Comparison of ENCODE assay signal across 6 mouse cellular contexts in the genomic region with DNA sequence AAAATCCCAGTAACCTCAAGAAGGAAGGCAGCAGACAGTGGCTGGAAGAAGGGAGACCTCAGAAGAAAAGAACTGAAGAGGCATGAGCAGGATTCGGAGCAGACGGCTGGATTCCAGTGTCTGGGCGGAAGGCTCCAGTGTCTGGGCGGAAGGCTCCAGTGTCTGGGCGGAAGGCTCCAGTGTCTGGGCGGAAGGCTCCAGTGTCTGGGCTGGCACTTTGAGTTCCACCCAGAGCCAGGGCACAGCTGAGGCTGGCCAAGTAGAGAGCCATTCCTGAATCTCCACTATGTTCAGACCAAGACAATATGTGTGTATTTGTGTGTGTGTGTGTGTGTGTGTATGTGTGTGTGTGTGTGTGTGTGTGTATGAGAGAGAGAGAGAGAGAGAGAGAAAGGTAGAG.
DNase-seq lines count a peak whose midpoint lies in the region; ATAC-seq and TF ChIP-seq lines count a peak whose summit lies in the region.
"Not testable (repeated sequence)": the region's sequence is repeated elsewhere in the genome, so short reads cannot be mapped to it uniquely, and the experiment has no call there.

No protein-coding gene starts in this region.

- DNase-seq in ES-CJ7 (ENCODE audit: low read depth, low spot score) (peak; percentile 8), ZHBTc4 (ENCODE audit: low read depth, low spot score) (peak; percentile 24)
- DNase-seq in embryonic facial prominence, embryonic 14.5 days (ENCODE audit: low spot score): not testable (repeated sequence)
- peak; percentile 28 for DNase-seq in gastrocnemius, adult 2 months
- peak; percentile 41 for DNase-seq in left cerebral cortex, postnatal 4 days

- not testable (repeated sequence) for H3K27ac ChIP-seq in embryonic facial prominence, embryonic 14.5 days (replicated peaks; ENCODE audit: low read depth, low read length); forebrain, embryonic 15.5 days (replicated peaks)
- H3K27ac ChIP-seq in gastrocnemius, adult 2 months: peak overlapping the region; percentile 58

- not testable (repeated sequence) for H3K36me3 ChIP-seq in embryonic facial prominence, embryonic 14.5 days (ENCODE audit: control insufficient read depth, insufficient read depth, low read length); forebrain, embryonic 15.5 days

- H3K4me3 ChIP-seq in embryonic facial prominence, embryonic 14.5 days (ENCODE audit: low read depth, low read length): not testable (repeated sequence)
- H3K4me3 ChIP-seq in forebrain, embryonic 15.5 days: peak overlapping the region; percentile 25; the same call in 1 of the 2 replicates
- H3K4me3 ChIP-seq in gastrocnemius, adult 2 months: peak overlapping the region; percentile 63

- H3K27me3 ChIP-seq in embryonic facial prominence, embryonic 14.5 days (replicated peaks; ENCODE audit: control insufficient read depth, insufficient read depth, low read length); forebrain, embryonic 15.5 days: not testable (repeated sequence)

- WGBS in embryonic facial prominence, embryonic 14.5 days: 67% methylated on average over 6 of the region's 6 CpGs
- 84% methylated on average over 6 of the region's 6 CpGs for WGBS in forebrain, embryonic 15.5 days

- intact Hi-C loops in gastrocnemius, adult 2 months (cut with DNase I); left cerebral cortex, postnatal 4 days (cut with DNase I): not testable (repeated sequence)

- H3K9ac ChIP-seq in embryonic facial prominence, embryonic 14.5 days (ENCODE audit: low read depth, low read length); forebrain, embryonic 15.5 days (replicated peaks): not testable (repeated sequence)

- H3K9me3 ChIP-seq in embryonic facial prominence, embryonic 14.5 days (ENCODE audit: control insufficient read depth, low read length); forebrain, embryonic 15.5 days: not testable (repeated sequence)

- not testable (repeated sequence) for TF ChIP-seq CTCF in gastrocnemius, adult 2 months (IDR thresholded peaks at IDR 0.05)

- H3K4me2 ChIP-seq in embryonic facial prominence, embryonic 14.5 days (ENCODE audit: low read depth, low read length): 0 out of 2 replicates have a peak overlapping the region, but pooled peaks have one; percentile 12
- H3K4me2 ChIP-seq in forebrain, embryonic 15.5 days (replicated peaks): peak overlapping the region; percentile 44

- H3K4me1 ChIP-seq in embryonic facial prominence, embryonic 14.5 days (ENCODE audit: control insufficient read depth, insufficient read depth, low read length): not testable (repeated sequence)
- H3K4me1 ChIP-seq in forebrain, embryonic 15.5 days: peaks cover 11% of the 10 kb centered on the region

- ATAC-seq in embryonic facial prominence, embryonic 14.5 days (ENCODE audit: low read depth); forebrain, embryonic 15.5 days (replicated peaks): not testable (repeated sequence)
